Mouse (Mus musculus) midbrain, embryonic 13.5 days (tissue): ENCODE results near the gene Spatc1l. TPM values are rescaled to one million over a fixed set of nuclear protein-coding genes. Genes with fewer than 3 reads are reported as not detected.

Source experiments
- ATAC-seq: fragments of 200-750 bp; cut with Nextera tagmentation; 2 replicates; pipeline ENCODE4 v1.8.0; 2017; ENCODE audit warnings: mild to moderate bottlenecking, moderate TSS enrichment, moderate library complexity
- H3K27ac ChIP-seq: fragments of 300-500 bp; sonication (generic); 2 replicates; pipeline ENCODE4 v1.5.1; 2015; ENCODE audit warnings: inconsistent platforms, mild to moderate bottlenecking, moderate library complexity
- H3K27me3 ChIP-seq: fragments of 300-500 bp; sonication (generic); 2 replicates; pipeline ENCODE4 v1.6.1; 2015; ENCODE audit warnings: mild to moderate bottlenecking, inconsistent platforms
- H3K36me3 ChIP-seq: fragments of 300-500 bp; sonication (generic); 2 replicates; pipeline ENCODE4 v1.6.1; 2015; ENCODE audit warnings: mild to moderate bottlenecking, inconsistent platforms
- H3K4me1 ChIP-seq: fragments of 300-500 bp; sonication (generic); replicated peaks from 2 replicates; pipeline ENCODE4 v1.6.1; 2015; ENCODE audit warnings: inconsistent platforms
- H3K4me2 ChIP-seq: fragments of 300-500 bp; sonication (generic); replicated peaks from 2 replicates; pipeline ENCODE4 v1.6.1; 2015; ENCODE audit warnings: moderate library complexity, mild to moderate bottlenecking, inconsistent platforms
- H3K4me3 ChIP-seq: fragments of 300-500 bp; sonication (generic); replicated peaks from 2 replicates; pipeline ENCODE4 v1.5.1; 2015; ENCODE audit warnings: mild to moderate bottlenecking, inconsistent platforms
- H3K9ac ChIP-seq: fragments of 300-500 bp; sonication (generic); replicated peaks from 2 replicates; pipeline ENCODE4 v1.6.1; 2015; ENCODE audit warnings: mild to moderate bottlenecking, inconsistent platforms
- H3K9me3 ChIP-seq: fragments of 300-500 bp; sonication (generic); 2 replicates; pipeline ENCODE4 v1.6.1; 2016; ENCODE audit warnings: mild to moderate bottlenecking, inconsistent platforms
- WGBS: fragments of 180-500 bp; shearing (Covaris S2); methylation state at CpG from one replicate; pipeline ENCODE4 v1.1.7; 2015; 5-methylcytosine and 5-hydroxymethylcytosine counted together
- polyA plus RNA-seq: library from polyadenylated mRNA; unstranded; fragments of >200 nt; fragmentation: Nextera tagmentation; extraction: Ambion mirVana; gene quantifications from 2 replicates; pipeline ENCODE4 v1.2.1, GENCODE M21; 2015

Gene Spatc1l
- polyA plus RNA-seq, result not detected in 2 replicates

DNA sequence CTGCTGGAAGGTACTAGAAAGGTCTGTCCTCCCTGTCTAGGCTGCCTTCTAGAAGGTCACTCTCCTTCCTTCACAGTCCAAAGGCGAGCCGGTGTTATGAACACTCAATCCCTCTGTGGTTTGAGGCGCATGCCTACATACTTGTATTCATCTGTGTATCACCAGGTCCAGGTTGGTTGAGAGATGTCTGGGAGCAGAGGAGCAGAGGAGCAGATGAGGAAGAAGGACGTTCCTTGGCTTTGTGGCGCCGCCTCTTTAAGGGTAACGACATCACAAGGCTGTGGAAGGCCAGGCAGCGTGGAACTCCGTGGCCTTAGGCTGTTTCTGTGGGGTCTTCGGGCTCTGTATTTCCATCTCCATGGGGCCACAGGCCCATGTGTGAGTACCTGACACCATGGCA lies at the start of gene Spatc1l:
TSS of gene Spatc1l (plus strand) at position 301 of the 400 bp plus-strand sequence.
- H3K9ac ChIP-seq, result no peak within 1 kb of the TSS
- no peak for ATAC-seq
- H3K9me3 ChIP-seq, result no peaks in the 10 kb centered on the region
- no peaks in the 10 kb centered on the region for H3K27me3 ChIP-seq
- 0 out of 2 replicates have a peak, but pooled peaks cover 4% of the 10 kb centered on the region for H3K36me3 ChIP-seq
- no peak within 1 kb of the TSS for H3K4me2 ChIP-seq
- H3K4me1 ChIP-seq, result no peaks in the 10 kb centered on the region
- H3K27ac ChIP-seq, result no peak within 1 kb of the TSS
- WGBS, result 94% methylated on average over 10 of the region's 10 CpGs
- no peak within 1 kb of the TSS for H3K4me3 ChIP-seq

DNA sequence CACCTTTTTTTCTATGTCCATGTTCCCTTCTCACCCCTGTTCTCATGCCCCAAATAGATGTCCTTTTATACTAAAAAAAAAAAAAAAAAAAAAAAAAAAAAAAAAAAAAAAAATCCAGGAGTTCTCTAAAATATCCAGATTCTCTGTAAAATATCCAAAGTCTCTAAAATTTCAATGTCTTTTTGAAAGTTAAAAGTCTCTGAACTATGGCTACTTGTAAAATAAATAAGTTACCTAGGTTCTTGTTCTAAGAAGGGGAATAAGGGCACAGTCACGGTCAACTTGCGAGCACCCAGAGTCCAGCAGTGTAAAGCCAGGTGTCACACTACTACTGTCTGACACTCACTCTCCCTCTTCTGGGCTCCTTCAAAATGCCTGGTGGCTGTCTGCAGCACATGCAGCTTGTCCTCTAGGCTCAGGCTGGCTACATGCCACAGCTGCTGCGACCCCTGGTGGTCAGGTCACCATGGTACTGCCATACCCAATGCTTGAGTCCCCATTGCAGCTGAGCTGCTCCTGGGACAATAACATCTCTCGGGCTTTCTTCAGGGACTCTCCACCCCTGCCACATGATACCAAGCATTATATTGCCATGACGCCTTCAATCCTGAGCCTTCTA lies 49.0 kb upstream of the Spatc1l start:
- Histone ChIP-seq H3K9me3 (no peaks in the 10 kb centered on the region), H3K4me1 (no peaks in the 10 kb centered on the region), H3K36me3 (peaks cover 92% of the 10 kb centered on the region), H3K27ac (no peak overlapping the region), H3K9ac (no peak overlapping the region), H3K27me3 (no peaks in the 10 kb centered on the region), H3K4me3 (no peak overlapping the region), H3K4me2 (no peak overlapping the region)
- peak; percentile 80 for ATAC-seq
- WGBS, result 37% methylated on average over 5 of the region's 5 CpGs

DNA sequence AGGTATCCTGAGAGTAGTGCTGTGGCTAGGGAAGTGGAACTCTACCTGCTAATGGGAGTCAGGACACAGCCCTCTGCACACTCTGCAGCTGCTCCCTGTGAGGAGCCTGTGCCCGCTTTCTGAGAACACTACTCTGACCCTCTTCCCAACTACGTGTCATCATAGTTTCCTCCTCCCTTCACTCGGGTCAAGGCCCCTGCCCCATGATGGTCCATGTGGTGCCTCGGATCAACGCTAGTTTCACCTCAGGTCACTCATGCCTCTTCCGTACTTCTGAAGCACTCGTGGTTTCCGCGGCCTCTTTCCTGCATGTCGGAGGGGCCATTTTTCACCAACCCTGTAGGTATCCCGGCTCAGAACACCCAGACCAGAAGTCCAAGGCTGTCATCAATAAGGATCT lies 31.1 kb upstream of the Spatc1l start:
- Histone ChIP-seq H3K27ac (peak overlapping the region; percentile 52), H3K9ac (peak overlapping the region; percentile 57), H3K4me3 (peak overlapping the region; percentile 79), H3K27me3 (no peaks in the 10 kb centered on the region), H3K4me1 (peaks cover 34% of the 10 kb centered on the region), H3K9me3 (no peaks in the 10 kb centered on the region), H3K4me2 (peak overlapping the region; percentile 86), H3K36me3 (peaks cover 27% of the 10 kb centered on the region)
- ATAC-seq, result no peak
- WGBS, result 2% methylated on average over 11 of the region's 11 CpGs

DNA sequence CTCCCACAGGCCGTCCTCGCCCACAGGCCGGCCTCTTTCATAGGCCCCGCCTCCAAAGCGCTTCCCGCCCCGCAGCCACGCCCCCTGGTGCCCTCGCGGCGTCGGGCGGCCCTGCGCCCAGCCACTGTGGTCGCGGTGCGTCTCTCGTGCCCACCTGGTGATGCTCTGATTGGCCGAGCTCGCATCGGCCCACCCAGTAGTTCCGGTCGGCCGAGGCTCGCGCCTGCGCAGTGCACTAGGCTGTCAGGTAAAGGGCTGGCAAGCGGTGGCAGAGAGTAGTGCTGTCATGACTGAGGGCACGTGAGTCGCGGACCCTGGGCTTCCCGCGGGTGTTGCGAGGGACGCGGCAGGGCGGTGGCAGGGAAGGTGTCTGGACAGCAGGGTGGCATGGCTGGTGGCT lies 30.7 kb upstream of the Spatc1l start, which contains the start of gene Lss:
TSS of gene Lss (plus strand) at position 214 of the 400 bp plus-strand sequence.
- ATAC-seq, result peak; percentile 100
- Histone ChIP-seq H3K27ac (peak within 1 kb of the TSS; percentile 86), H3K4me2 (peak within 1 kb of the TSS; percentile 86), H3K9ac (peak within 1 kb of the TSS; percentile 87), H3K36me3 (peaks cover 31% of the 10 kb centered on the region), H3K27me3 (no peaks in the 10 kb centered on the region), H3K4me3 (peak within 1 kb of the TSS; percentile 79), H3K9me3 (no peaks in the 10 kb centered on the region), H3K4me1 (peaks cover 34% of the 10 kb centered on the region)
- 0% methylated on average over 37 of the region's 37 CpGs for WGBS

DNA sequence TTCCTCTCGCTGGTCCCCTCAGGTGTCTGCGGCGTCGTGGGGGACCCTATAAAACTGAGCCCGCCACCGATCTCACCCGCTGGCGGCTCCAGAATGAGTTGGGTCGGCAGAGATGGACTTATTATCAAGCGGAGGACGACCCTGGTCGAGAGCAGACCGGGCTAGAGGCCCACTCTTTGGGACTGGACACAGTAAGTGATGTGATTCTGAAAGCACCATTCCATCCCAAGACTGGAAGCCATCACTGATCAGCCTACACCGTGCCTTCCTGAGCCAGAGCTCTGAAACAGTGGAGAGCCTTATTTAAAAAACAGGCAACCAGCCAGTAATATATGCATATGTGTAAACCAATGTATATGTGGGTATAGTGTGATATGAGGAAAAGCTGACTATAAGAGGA lies 30.2 kb upstream of the Spatc1l start:
- Histone ChIP-seq H3K9me3 (no peaks in the 10 kb centered on the region), H3K27me3 (no peaks in the 10 kb centered on the region), H3K4me2 (peak overlapping the region; percentile 86), H3K4me1 (peaks cover 34% of the 10 kb centered on the region), H3K27ac (peak overlapping the region; percentile 86), H3K4me3 (peak overlapping the region; percentile 79), H3K9ac (peak overlapping the region; percentile 87), H3K36me3 (peaks cover 36% of the 10 kb centered on the region)
- 2% methylated on average over 14 of the region's 14 CpGs for WGBS
- ATAC-seq, result peak; percentile 59; the same call in 1 of the 2 replicates

DNA sequence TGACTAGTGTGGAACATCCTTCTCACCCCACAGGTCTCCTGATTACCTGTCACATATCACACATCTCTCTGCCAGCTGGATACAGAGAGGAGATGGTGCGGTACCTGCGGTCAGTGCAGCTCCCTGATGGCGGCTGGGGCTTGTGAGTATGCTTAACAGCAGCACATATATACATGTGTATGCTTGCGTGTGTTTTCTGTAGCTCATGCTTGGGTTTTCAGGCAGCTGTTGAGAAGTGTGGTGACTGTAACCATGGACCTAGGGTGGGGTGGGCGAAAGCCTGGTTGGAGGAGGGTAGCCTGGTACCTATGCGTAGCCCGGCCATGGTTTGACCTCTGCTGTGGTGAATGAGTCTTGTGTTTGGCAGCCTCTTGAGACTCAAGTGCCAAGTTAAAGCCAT lies 26.5 kb upstream of the Spatc1l start:
- ATAC-seq, result no peak
- no peak overlapping the region for H3K4me2 ChIP-seq

DNA sequence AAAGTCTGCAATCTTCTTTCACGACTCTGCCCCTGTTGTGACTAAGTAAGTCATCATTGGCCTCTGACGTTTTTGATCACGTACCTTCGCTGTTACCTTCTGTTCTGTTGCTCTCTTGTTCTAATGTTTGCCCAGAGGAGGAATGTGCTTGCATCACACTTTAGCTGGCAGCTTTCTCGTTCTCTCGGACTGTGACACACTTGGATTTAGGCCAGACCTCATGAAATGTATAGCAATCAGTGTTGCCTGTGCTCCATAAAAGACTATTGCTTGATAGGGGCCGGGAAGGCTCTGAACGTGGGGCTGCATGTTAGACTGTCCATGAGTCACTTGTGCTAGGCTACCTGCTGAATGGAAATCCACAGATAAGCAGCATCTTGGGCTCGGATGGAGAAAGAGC lies 24.5 kb upstream of the Spatc1l start:
- no peak for ATAC-seq
- WGBS, result 88% methylated on average over 9 of the region's 9 CpGs

More for the DNA sequence above, 26.5 kb upstream of the Spatc1l start:
- Histone ChIP-seq H3K27ac (no peak overlapping the region), H3K9ac (no peak overlapping the region), H3K27me3 (no peaks in the 10 kb centered on the region), H3K9me3 (no peaks in the 10 kb centered on the region), H3K4me1 (peaks cover 33% of the 10 kb centered on the region), H3K36me3 (peaks cover 71% of the 10 kb centered on the region), H3K4me3 (no peak overlapping the region)
- 97% methylated on average over 7 of the region's 7 CpGs for WGBS

DNA sequence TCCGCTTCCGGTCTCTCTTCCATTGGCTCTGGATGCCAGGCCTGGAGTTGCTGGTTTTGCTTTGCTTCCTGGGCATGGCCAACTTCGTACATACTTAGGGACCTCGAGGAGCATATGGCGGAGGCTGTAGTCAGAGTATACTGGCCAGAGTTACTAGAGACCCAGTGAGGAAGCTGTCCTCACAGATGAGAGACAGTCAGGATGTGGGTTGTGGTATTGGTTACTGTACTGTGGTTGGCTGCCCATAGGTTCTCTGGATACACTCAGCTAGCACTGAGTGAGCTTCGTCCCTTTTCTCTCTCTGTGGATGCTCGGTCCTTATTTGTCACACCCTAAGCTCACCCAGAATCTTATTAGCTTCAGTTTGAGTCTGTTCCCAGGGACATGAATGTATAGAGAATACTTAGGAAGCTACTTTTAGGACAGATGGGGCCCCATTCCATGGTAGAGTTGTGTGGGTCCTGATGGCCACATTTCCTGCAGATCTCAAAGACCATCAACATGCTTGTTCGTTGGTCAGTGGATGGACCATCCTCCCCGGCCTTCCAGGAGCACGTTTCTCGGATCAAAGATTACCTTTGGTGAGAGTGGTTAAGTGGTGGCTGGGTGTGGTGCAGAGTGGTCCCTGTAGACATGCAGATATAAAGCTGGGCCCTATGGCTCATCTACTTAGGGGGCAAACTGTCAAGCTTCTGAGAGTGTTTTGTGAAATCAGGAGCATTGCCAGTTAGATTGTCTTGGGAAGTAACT lies 20.6 kb upstream of the Spatc1l start:
- Histone ChIP-seq H3K27me3 (no peaks in the 10 kb centered on the region), H3K4me3 (no peak overlapping the region), H3K4me1 (no peaks in the 10 kb centered on the region), H3K9ac (no peak overlapping the region), H3K36me3 (peaks cover 99% of the 10 kb centered on the region), H3K9me3 (no peaks in the 10 kb centered on the region), H3K27ac (no peak overlapping the region), H3K4me2 (no peak overlapping the region)
- 97% methylated on average over 11 of the region's 11 CpGs for WGBS
- no peak for ATAC-seq

More for the DNA sequence above, 24.5 kb upstream of the Spatc1l start:
- H3K4me3 ChIP-seq, result no peak overlapping the region
- no peak overlapping the region for H3K9ac ChIP-seq
- no peak overlapping the region for H3K27ac ChIP-seq
- no peak overlapping the region for H3K4me2 ChIP-seq
- no peaks in the 10 kb centered on the region for H3K27me3 ChIP-seq
- peaks cover 92% of the 10 kb centered on the region for H3K36me3 ChIP-seq
- peaks cover 20% of the 10 kb centered on the region for H3K4me1 ChIP-seq
- no peaks in the 10 kb centered on the region for H3K9me3 ChIP-seq

DNA sequence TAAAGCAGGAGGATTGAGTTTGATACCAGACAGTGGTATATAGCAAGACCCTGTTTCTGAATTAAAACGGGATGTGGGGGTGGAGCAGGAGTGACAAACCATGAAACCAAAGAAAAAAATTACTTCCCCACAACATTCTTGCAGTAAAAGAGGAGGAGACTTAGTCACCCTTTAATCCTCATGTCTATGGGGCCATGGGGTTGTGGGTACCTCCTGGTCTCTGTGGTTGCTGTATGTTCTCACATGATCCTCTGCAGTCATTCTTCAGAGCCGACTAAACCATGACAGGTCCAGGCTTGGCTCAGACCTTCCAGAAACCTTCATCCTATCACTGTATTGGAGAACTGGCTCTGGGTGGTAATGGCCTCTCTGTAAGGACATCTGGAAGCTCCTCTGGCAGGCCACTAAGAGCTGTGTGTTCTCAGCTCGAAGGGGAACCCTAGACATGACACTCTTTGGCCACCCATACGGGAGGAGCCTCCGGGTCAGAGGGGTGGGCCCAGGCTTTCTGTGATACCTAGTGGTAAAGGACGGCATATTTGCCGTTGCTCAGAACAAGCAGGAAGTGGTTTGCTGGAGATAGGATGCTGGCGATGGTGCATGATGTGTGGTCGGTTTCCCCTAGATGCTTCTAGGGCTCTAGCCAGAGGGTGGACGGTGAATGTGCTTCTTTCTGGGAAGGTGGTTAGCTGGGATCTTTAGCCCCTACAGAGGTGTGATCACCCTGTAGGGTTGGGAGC lies 19.3 kb upstream of the Spatc1l start:
- 92% methylated on average over 10 of the region's 10 CpGs for WGBS
- Histone ChIP-seq H3K27me3 (no peaks in the 10 kb centered on the region), H3K9me3 (no peaks in the 10 kb centered on the region), H3K4me1 (no peaks in the 10 kb centered on the region), H3K27ac (no peak overlapping the region), H3K4me2 (no peak overlapping the region), H3K36me3 (peaks cover 99% of the 10 kb centered on the region), H3K9ac (no peak overlapping the region), H3K4me3 (no peak overlapping the region)
- ATAC-seq, result no peak

DNA sequence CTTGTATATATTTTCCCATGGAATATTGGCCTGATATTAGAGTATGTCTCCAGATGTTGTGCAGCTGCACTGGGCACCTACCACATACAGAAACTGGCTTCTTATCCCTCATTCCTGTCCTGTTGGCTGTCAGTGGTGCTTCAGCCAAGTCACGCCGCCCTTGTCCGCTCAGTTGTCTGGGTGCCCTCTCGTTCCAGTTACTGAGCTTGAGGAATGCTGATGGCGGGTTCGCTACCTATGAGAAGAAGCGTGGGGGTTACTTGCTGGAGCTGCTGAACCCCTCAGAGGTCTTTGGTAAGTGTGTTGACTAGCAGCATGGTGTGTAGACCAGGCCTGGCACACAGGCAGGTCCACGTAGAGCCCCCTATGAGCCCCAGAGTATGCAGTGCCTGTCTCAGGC lies 15.5 kb upstream of the Spatc1l start:
- WGBS, result 91% methylated on average over 8 of the region's 8 CpGs
- Histone ChIP-seq H3K27me3 (no peaks in the 10 kb centered on the region), H3K9me3 (no peaks in the 10 kb centered on the region), H3K4me1 (no peaks in the 10 kb centered on the region), H3K4me2 (no peak overlapping the region), H3K27ac (no peak overlapping the region), H3K36me3 (peaks cover 100% of the 10 kb centered on the region), H3K4me3 (no peak overlapping the region), H3K9ac (no peak overlapping the region)
- no peak for ATAC-seq

DNA sequence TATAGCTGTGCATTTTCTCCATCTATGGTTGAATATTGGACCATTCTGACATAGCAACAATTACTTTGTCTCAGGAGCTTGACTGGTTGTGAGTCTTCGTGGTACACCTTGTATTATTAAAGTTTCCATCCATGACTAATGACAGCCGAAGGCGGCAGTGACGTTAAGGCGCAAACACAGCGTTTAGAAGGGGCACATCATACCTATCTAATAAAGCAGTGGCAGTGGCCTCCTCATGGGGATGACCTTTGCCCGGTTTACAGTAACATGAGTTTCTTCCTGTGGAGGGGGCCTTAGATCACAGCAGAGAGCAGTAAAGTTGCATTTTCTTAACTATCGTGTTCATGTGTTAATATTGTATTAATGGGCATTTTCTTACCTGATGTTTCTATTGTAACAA lies 13.9 kb upstream of the Spatc1l start:
- Histone ChIP-seq H3K4me2 (no peak overlapping the region), H3K4me3 (no peak overlapping the region), H3K9ac (no peak overlapping the region), H3K4me1 (no peaks in the 10 kb centered on the region), H3K27ac (no peak overlapping the region), H3K36me3 (peaks cover 100% of the 10 kb centered on the region), H3K27me3 (no peaks in the 10 kb centered on the region), H3K9me3 (no peaks in the 10 kb centered on the region)
- no peak for ATAC-seq
- WGBS, result 95% methylated on average over 8 of the region's 8 CpGs

DNA sequence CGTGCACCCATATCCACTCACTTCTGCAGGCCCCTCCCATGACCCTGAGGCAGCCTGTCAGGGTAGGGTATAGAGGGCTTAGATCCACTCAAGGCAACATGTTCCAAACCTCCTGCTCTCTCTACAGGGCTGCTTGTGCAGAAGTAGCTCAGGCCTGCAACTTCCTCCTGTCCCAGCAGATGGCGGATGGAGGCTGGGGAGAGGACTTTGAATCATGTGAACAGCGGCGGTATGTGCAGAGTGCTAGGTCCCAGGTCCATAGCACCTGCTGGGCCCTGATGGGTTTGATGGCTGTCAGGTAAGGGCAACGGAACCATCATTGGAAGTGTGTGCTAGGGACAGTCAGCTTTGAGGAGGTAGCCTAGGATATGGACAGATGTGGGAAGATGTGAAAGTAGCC lies 11.6 kb upstream of the Spatc1l start:
- Histone ChIP-seq H3K27me3 (no peaks in the 10 kb centered on the region), H3K4me2 (no peak overlapping the region), H3K9me3 (no peaks in the 10 kb centered on the region), H3K4me1 (no peaks in the 10 kb centered on the region), H3K9ac (no peak overlapping the region), H3K4me3 (no peak overlapping the region), H3K27ac (no peak overlapping the region), H3K36me3 (peaks cover 97% of the 10 kb centered on the region)
- WGBS, result 90% methylated on average over 5 of the region's 5 CpGs
- ATAC-seq, result no peak
